Mouse (Mus musculus) liver, embryonic 15.5 days (tissue): ENCODE results near the gene Gpr153. TPM values are rescaled to one million over a fixed set of nuclear protein-coding genes. Genes with fewer than 3 reads are reported as not detected.

ENCODE experiments used
- ATAC-seq: fragments of 200-750 bp; cut with Nextera tagmentation; 2 replicates; pipeline ENCODE4 v1.8.0; 2017; ENCODE audit warnings: moderate number of reproducible peaks, mild to moderate bottlenecking, moderate library complexity; ENCODE audit not compliant: insufficient read depth
- H3K27ac ChIP-seq: fragments of 300-500 bp; sonication (generic); replicated peaks from 2 replicates; pipeline ENCODE4 v1.5.1; 2015; ENCODE audit warnings: mild to moderate bottlenecking, inconsistent platforms
- H3K27me3 ChIP-seq: fragments of 300-500 bp; sonication (generic); 2 replicates; pipeline ENCODE4 v1.6.1; 2015; ENCODE audit warnings: mild to moderate bottlenecking, inconsistent platforms
- H3K36me3 ChIP-seq: fragments of 300-500 bp; sonication (generic); replicated peaks from 2 replicates; pipeline ENCODE4 v1.6.1; 2015; ENCODE audit warnings: moderate library complexity, mild to moderate bottlenecking, inconsistent platforms
- H3K4me1 ChIP-seq: fragments of 300-500 bp; sonication (generic); replicated peaks from 2 replicates; pipeline ENCODE4 v1.6.1; 2015; ENCODE audit warnings: inconsistent platforms
- H3K4me2 ChIP-seq: fragments of 300-500 bp; sonication (generic); 2 replicates; pipeline ENCODE4 v1.6.1; 2015; ENCODE audit warnings: moderate library complexity, mild to moderate bottlenecking, inconsistent platforms
- H3K4me3 ChIP-seq: fragments of 300-500 bp; sonication (generic); replicated peaks from 2 replicates; pipeline ENCODE4 v1.5.1; 2015; ENCODE audit warnings: mild to moderate bottlenecking, inconsistent platforms
- H3K9ac ChIP-seq: fragments of 300-500 bp; sonication (generic); 2 replicates; pipeline ENCODE4 v1.6.1; 2015; ENCODE audit warnings: moderate library complexity, mild to moderate bottlenecking, inconsistent platforms
- H3K9me3 ChIP-seq: fragments of 300-500 bp; sonication (generic); replicated peaks from 2 replicates; pipeline ENCODE4 v1.6.1; 2016; ENCODE audit warnings: inconsistent platforms
- WGBS: fragments of 180-500 bp; shearing (Covaris S2); methylation state at CpG from one replicate; pipeline ENCODE4 v1.1.7; 2015; ENCODE audit warnings: mixed read lengths; ENCODE audit not compliant: insufficient replicate concordance; 5-methylcytosine and 5-hydroxymethylcytosine counted together
- polyA plus RNA-seq: library from polyadenylated mRNA; unstranded; fragments of >200 nt; fragmentation: Nextera tagmentation; extraction: Ambion mirVana; gene quantifications from 2 replicates; pipeline ENCODE4 v1.2.1, GENCODE M21; 2015

Gpr153 gene
- polyA plus RNA-seq, 1 experiment from 2014 or later, result 0.76 TPM

GRCm38 (mm10) chr4:152290991-152291390 is 17.0 kb downstream of the Gpr153 start:
- Histone ChIP-seq H3K4me3 (no peak overlapping the region), H3K27ac (no peak overlapping the region), H3K9ac (no peak overlapping the region), H3K36me3 (no peaks in the 10 kb centered on the region), H3K9me3 (no peaks in the 10 kb centered on the region), H3K27me3 (peaks cover 81% of the 10 kb centered on the region), H3K4me1 (peaks cover 15% of the 10 kb centered on the region), H3K4me2 (no peak overlapping the region)
- ATAC-seq, result no peak
- WGBS, result 19% methylated on average over 11 of the region's 11 CpGs

- Histone ChIP-seq H3K27me3 (peaks cover 75% of the 10 kb centered on the region), H3K9ac (no peak within 1 kb of the TSS), H3K4me2 (no peak within 1 kb of the TSS), H3K4me3 (no peak within 1 kb of the TSS), H3K27ac (no peak within 1 kb of the TSS), H3K4me1 (peaks cover 14% of the 10 kb centered on the region), H3K36me3 (no peaks in the 10 kb centered on the region), H3K9me3 (no peaks in the 10 kb centered on the region)
- ATAC-seq, result no peak
- WGBS, result 32% methylated on average over 6 of the region's 6 CpGs
Measured at GRCm38 (mm10) chr4:152291562-152291961, 17.5 kb downstream of the Gpr153 start, which contains the start of gene Hes3. Gene Hes3, minus strand, starts transcription at chr4:152291662.

- Histone ChIP-seq H3K9ac (no peak overlapping the region), H3K4me1 (peaks cover 14% of the 10 kb centered on the region), H3K27ac (no peak overlapping the region), H3K36me3 (no peaks in the 10 kb centered on the region), H3K27me3 (peaks cover 68% of the 10 kb centered on the region), H3K4me2 (no peak overlapping the region), H3K9me3 (no peaks in the 10 kb centered on the region), H3K4me3 (no peak overlapping the region)
- WGBS, result 38% methylated on average over 12 of the region's 12 CpGs
- ATAC-seq, result no peak
Measured at GRCm38 (mm10) chr4:152292102-152292765, 18.2 kb downstream of the Gpr153 start.

GRCm38 (mm10) chr4:152294188-152294929 is 20.3 kb downstream of the Gpr153 start:
- Histone ChIP-seq H3K27ac (no peak overlapping the region), H3K36me3 (no peaks in the 10 kb centered on the region), H3K9ac (no peak overlapping the region), H3K4me2 (no peak overlapping the region), H3K9me3 (no peaks in the 10 kb centered on the region), H3K4me3 (no peak overlapping the region), H3K4me1 (peaks cover 31% of the 10 kb centered on the region), H3K27me3 (peaks cover 53% of the 10 kb centered on the region)
- ATAC-seq, result no peak
- 40% methylated on average over 10 of the region's 10 CpGs for WGBS

- Histone ChIP-seq H3K9me3 (no peaks in the 10 kb centered on the region), H3K27me3 (peaks cover 39% of the 10 kb centered on the region), H3K27ac (peak overlapping the region; percentile 89), H3K4me2 (peak overlapping the region; percentile 95), H3K9ac (0 out of 2 replicates have a peak overlapping the region, but pooled peaks have one; percentile 27), H3K36me3 (peaks cover 13% of the 10 kb centered on the region), H3K4me1 (peaks cover 31% of the 10 kb centered on the region), H3K4me3 (peak overlapping the region; percentile 34)
- 5% methylated on average over 4 of the region's 4 CpGs for WGBS
- ATAC-seq, result no peak
Measured at GRCm38 (mm10) chr4:152295916-152296315, 21.9 kb downstream of the Gpr153 start.

GRCm38 (mm10) chr4:152296371-152296770 is 22.3 kb downstream of the Gpr153 start:
- ATAC-seq, result no peak
- 2% methylated on average over 8 of the region's 8 CpGs for WGBS
- Histone ChIP-seq H3K9ac (peak overlapping the region; percentile 66), H3K4me1 (peaks cover 31% of the 10 kb centered on the region), H3K36me3 (peaks cover 17% of the 10 kb centered on the region), H3K27me3 (peaks cover 34% of the 10 kb centered on the region), H3K9me3 (no peaks in the 10 kb centered on the region), H3K4me2 (peak overlapping the region; percentile 95), H3K27ac (peak overlapping the region; percentile 89), H3K4me3 (peak overlapping the region; percentile 93)

GRCm38 (mm10) chr4:152296874-152297861 is 23.1 kb downstream of the Gpr153 start, which contains the start of gene Icmt:
Gene Icmt, plus strand, starts transcription at chr4:152297227.
- H3K4me3 ChIP-seq, result peak within 1 kb of the TSS; percentile 93
- peaks cover 31% of the 10 kb centered on the region for H3K4me1 ChIP-seq
- H3K4me2 ChIP-seq, result peak within 1 kb of the TSS; percentile 95
- H3K9ac ChIP-seq, result peak within 1 kb of the TSS; percentile 90
- H3K27me3 ChIP-seq, result peaks cover 26% of the 10 kb centered on the region
- H3K27ac ChIP-seq, result peak within 1 kb of the TSS; percentile 89
- H3K36me3 ChIP-seq, result peaks cover 25% of the 10 kb centered on the region
- under 1% methylated on average over 119 of the region's 119 CpGs for WGBS
- no peaks in the 10 kb centered on the region for H3K9me3 ChIP-seq
- ATAC-seq, result peak; percentile 96

- Histone ChIP-seq H3K4me1 (peaks cover 31% of the 10 kb centered on the region), H3K4me2 (peak overlapping the region; percentile 95), H3K9ac (peak overlapping the region; percentile 90; the same call in 1 of the 2 replicates), H3K27ac (no peak overlapping the region), H3K4me3 (no peak overlapping the region; the same call in 1 of the 2 replicates), H3K9me3 (no peaks in the 10 kb centered on the region), H3K36me3 (peaks cover 40% of the 10 kb centered on the region), H3K27me3 (peaks cover 9% of the 10 kb centered on the region)
- ATAC-seq, result no peak
- WGBS, result 78% methylated on average over 14 of the region's 14 CpGs
Measured at GRCm38 (mm10) chr4:152298836-152299235, 24.8 kb downstream of the Gpr153 start.

- WGBS, result 87% methylated on average over 8 of the region's 8 CpGs
- H3K4me1 ChIP-seq, result peaks cover 27% of the 10 kb centered on the region
- no peaks in the 10 kb centered on the region for H3K27me3 ChIP-seq
- H3K36me3 ChIP-seq, result peaks cover 50% of the 10 kb centered on the region
- ATAC-seq, result no peak
- no peak overlapping the region for H3K27ac ChIP-seq
- H3K4me2 ChIP-seq, result no peak overlapping the region
- no peaks in the 10 kb centered on the region for H3K9me3 ChIP-seq
- no peak overlapping the region for H3K9ac ChIP-seq
- no peak overlapping the region for H3K4me3 ChIP-seq
Measured at GRCm38 (mm10) chr4:152300375-152300774, 26.3 kb downstream of the Gpr153 start.

- Histone ChIP-seq H3K4me3 (no peak overlapping the region), H3K9ac (no peak overlapping the region), H3K9me3 (no peaks in the 10 kb centered on the region), H3K36me3 (peaks cover 50% of the 10 kb centered on the region), H3K4me1 (peaks cover 17% of the 10 kb centered on the region), H3K27me3 (no peaks in the 10 kb centered on the region), H3K27ac (no peak overlapping the region), H3K4me2 (no peak overlapping the region)
- ATAC-seq, result no peak
- WGBS, result 72% methylated on average over 11 of the region's 11 CpGs
Measured at GRCm38 (mm10) chr4:152302012-152302411, 28.0 kb downstream of the Gpr153 start.
